Mouse (Mus musculus): ENCODE measurements around the gene Tsnax. TPM values are rescaled to one million over a fixed set of nuclear protein-coding genes. Genes with fewer than 3 reads are reported as not detected.

Gene Tsnax
- polyA plus RNA-seq, 1 experiment from 2014 or later: 60.6 TPM

- 84% methylated on average over 8 of the region's 8 CpGs for WGBS
- H3K36me3 ChIP-seq (ENCODE audit: insufficient read depth, low read length): peaks cover 22% of the 10 kb centered on the region; the same call in 1 of the 2 replicates
- no peak for DNase-seq (ENCODE audit: low spot score)
Measured at GRCm38 (mm10) chr8:125024085-125024484, 11.3 kb downstream of the Tsnax start.

DNA sequence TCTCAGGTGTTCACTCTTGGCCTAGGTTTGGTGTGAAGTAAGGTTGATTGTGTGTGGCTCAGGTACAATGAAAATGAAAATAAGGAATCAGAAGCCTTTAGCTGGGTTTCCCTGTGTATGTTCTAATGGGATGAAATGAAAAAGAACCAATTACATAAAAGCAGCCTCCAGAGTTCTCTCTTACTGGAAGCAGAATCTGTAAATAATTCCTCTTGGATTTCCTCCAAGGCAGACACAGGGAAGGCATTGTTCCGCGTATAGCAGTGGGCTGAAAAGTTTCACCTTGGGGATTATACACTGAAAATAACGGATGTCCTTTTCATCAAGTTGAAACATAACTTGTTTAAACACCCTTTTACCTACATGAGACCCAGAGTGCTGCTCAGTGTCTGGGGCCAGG lies 14.4 kb downstream of the Tsnax start:
- no peak for ATAC-seq
- Histone ChIP-seq H3K27me3 (replicated peaks; ENCODE audit: insufficient read depth, low read length) (no peaks in the 10 kb centered on the region), H3K27ac (ENCODE audit: low read length) (no peak overlapping the region), H3K4me1 (ENCODE audit: insufficient read depth, low read depth, low read length) (no peaks in the 10 kb centered on the region), H3K4me3 (ENCODE audit: low read depth, low read length) (no peak overlapping the region), H3K9ac (replicated peaks; ENCODE audit: low read depth) (no peak overlapping the region), H3K9me3 (ENCODE audit: low read length) (no peaks in the 10 kb centered on the region), H3K4me2 (replicated peaks; ENCODE audit: low read depth, low read length) (no peak overlapping the region), H3K36me3 (ENCODE audit: insufficient read depth, low read length) (peaks cover 41% of the 10 kb centered on the region; the same call in 1 of the 2 replicates)
- no peak for DNase-seq (ENCODE audit: low spot score)
- 45% methylated on average over 3 of the region's 3 CpGs for WGBS
- TF ChIP-seq CTCF (IDR thresholded peaks at IDR 0.05) (no peak), EP300 (IDR thresholded peaks at IDR 0.05) (no peak)

More at GRCm38 (mm10) chr8:125024085-125024484, 11.3 kb downstream of the Tsnax start:
- no peak overlapping the region for H3K27ac ChIP-seq (ENCODE audit: low read length)
- H3K4me3 ChIP-seq (ENCODE audit: low read depth, low read length): no peak overlapping the region
- no peaks in the 10 kb centered on the region for H3K4me1 ChIP-seq (ENCODE audit: insufficient read depth, low read depth, low read length)
- no peak overlapping the region for H3K9ac ChIP-seq (replicated peaks; ENCODE audit: low read depth)
- no peak overlapping the region for H3K4me2 ChIP-seq (replicated peaks; ENCODE audit: low read depth, low read length)
- no peak for ATAC-seq
- TF ChIP-seq EP300 (IDR thresholded peaks at IDR 0.05) (no peak), CTCF (IDR thresholded peaks at IDR 0.05) (no peak)
- no peaks in the 10 kb centered on the region for H3K27me3 ChIP-seq (replicated peaks; ENCODE audit: insufficient read depth, low read length)
- H3K9me3 ChIP-seq (ENCODE audit: low read length): no peaks in the 10 kb centered on the region

- no peaks in the 10 kb centered on the region for H3K9me3 ChIP-seq (ENCODE audit: low read length)
- no peak for TF ChIP-seq EP300 (IDR thresholded peaks at IDR 0.05)
- TF ChIP-seq CTCF (IDR thresholded peaks at IDR 0.05): no peak
- no peaks in the 10 kb centered on the region for H3K4me1 ChIP-seq (ENCODE audit: insufficient read depth, low read depth, low read length)
- peaks cover 41% of the 10 kb centered on the region; the same call in 1 of the 2 replicates for H3K36me3 ChIP-seq (ENCODE audit: insufficient read depth, low read length)
- no peak overlapping the region for H3K4me2 ChIP-seq (replicated peaks; ENCODE audit: low read depth, low read length)
- no peak overlapping the region for H3K4me3 ChIP-seq (ENCODE audit: low read depth, low read length)
- no peak overlapping the region for H3K9ac ChIP-seq (replicated peaks; ENCODE audit: low read depth)
- H3K27ac ChIP-seq (ENCODE audit: low read length): no peak overlapping the region
- H3K27me3 ChIP-seq (replicated peaks; ENCODE audit: insufficient read depth, low read length): no peaks in the 10 kb centered on the region
- WGBS: 93% methylated on average over 5 of the region's 5 CpGs
- DNase-seq (ENCODE audit: low spot score): no peak
- ATAC-seq: no peak
Measured at GRCm38 (mm10) chr8:125028841-125029240, 16.0 kb downstream of the Tsnax start.

GRCm38 (mm10) chr8:125031276-125031675 lies 18.5 kb downstream of the Tsnax start:
- no peak for DNase-seq (ENCODE audit: low spot score)
- TF ChIP-seq EP300 (IDR thresholded peaks at IDR 0.05) (no peak), CTCF (IDR thresholded peaks at IDR 0.05) (no peak)
- 66% methylated on average over 5 of the region's 5 CpGs for WGBS
- H3K4me2 ChIP-seq (replicated peaks; ENCODE audit: low read depth, low read length): no peak overlapping the region
- no peak overlapping the region for H3K4me3 ChIP-seq (ENCODE audit: low read depth, low read length)
- no peaks in the 10 kb centered on the region for H3K4me1 ChIP-seq (ENCODE audit: insufficient read depth, low read depth, low read length)
- no peaks in the 10 kb centered on the region for H3K9me3 ChIP-seq (ENCODE audit: low read length)
- no peaks in the 10 kb centered on the region for H3K27me3 ChIP-seq (replicated peaks; ENCODE audit: insufficient read depth, low read length)
- H3K36me3 ChIP-seq (ENCODE audit: insufficient read depth, low read length): peaks cover 29% of the 10 kb centered on the region; the same call in 1 of the 2 replicates
- ATAC-seq: no peak
- no peak overlapping the region for H3K27ac ChIP-seq (ENCODE audit: low read length)
- H3K9ac ChIP-seq (replicated peaks; ENCODE audit: low read depth): no peak overlapping the region

- Histone ChIP-seq H3K9ac (replicated peaks; ENCODE audit: low read depth) (no peak overlapping the region), H3K9me3 (ENCODE audit: low read length) (no peaks in the 10 kb centered on the region), H3K4me2 (replicated peaks; ENCODE audit: low read depth, low read length) (no peak overlapping the region), H3K4me3 (ENCODE audit: low read depth, low read length) (no peak overlapping the region), H3K36me3 (ENCODE audit: insufficient read depth, low read length) (peaks cover 13% of the 10 kb centered on the region; the same call in 1 of the 2 replicates), H3K27ac (ENCODE audit: low read length) (no peak overlapping the region), H3K27me3 (replicated peaks; ENCODE audit: insufficient read depth, low read length) (no peaks in the 10 kb centered on the region), H3K4me1 (ENCODE audit: insufficient read depth, low read depth, low read length) (no peaks in the 10 kb centered on the region)
- peak; percentile 67 for ATAC-seq
- TF ChIP-seq EP300 (IDR thresholded peaks at IDR 0.05) (no peak), CTCF (IDR thresholded peaks at IDR 0.05) (peak; percentile 88)
- 40% methylated on average over 8 of the region's 8 CpGs for WGBS
- peak; percentile 74 for DNase-seq (ENCODE audit: low spot score)
Measured at GRCm38 (mm10) chr8:125034669-125035068, 21.9 kb downstream of the Tsnax start.

DNA sequence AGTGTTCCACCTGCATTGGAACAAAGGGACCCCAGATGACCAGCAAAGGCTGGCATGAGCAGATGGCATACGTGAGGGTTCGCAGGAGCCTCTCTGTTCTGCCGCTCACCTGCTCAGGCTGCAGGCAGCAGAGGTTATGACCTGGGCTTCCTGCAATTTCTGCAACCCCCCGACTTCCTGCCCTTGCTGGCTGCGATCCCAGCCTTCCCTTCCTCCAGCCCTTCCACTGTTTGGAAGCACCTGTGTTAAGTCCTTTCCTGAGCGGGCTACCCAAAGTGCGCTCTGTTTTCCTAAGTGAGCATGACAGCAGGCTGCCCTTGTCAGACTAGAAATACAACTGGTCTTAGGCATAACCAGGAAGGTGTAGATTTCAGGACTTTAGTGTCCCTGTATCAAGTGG lies 24.3 kb downstream of the Tsnax start:
- Histone ChIP-seq H3K27ac (ENCODE audit: low read length) (no peak overlapping the region), H3K27me3 (replicated peaks; ENCODE audit: insufficient read depth, low read length) (no peaks in the 10 kb centered on the region), H3K36me3 (ENCODE audit: insufficient read depth, low read length) (no peaks in the 10 kb centered on the region), H3K4me2 (replicated peaks; ENCODE audit: low read depth, low read length) (no peak overlapping the region), H3K4me1 (ENCODE audit: insufficient read depth, low read depth, low read length) (no peaks in the 10 kb centered on the region), H3K4me3 (ENCODE audit: low read depth, low read length) (no peak overlapping the region), H3K9ac (replicated peaks; ENCODE audit: low read depth) (no peak overlapping the region), H3K9me3 (ENCODE audit: low read length) (no peaks in the 10 kb centered on the region)
- WGBS: 61% methylated on average over 7 of the region's 7 CpGs
- no peak for TF ChIP-seq CTCF (IDR thresholded peaks at IDR 0.05)
- no peak for TF ChIP-seq EP300 (IDR thresholded peaks at IDR 0.05)
- ATAC-seq (no peak), DNase-seq (ENCODE audit: low spot score) (no peak)

DNA sequence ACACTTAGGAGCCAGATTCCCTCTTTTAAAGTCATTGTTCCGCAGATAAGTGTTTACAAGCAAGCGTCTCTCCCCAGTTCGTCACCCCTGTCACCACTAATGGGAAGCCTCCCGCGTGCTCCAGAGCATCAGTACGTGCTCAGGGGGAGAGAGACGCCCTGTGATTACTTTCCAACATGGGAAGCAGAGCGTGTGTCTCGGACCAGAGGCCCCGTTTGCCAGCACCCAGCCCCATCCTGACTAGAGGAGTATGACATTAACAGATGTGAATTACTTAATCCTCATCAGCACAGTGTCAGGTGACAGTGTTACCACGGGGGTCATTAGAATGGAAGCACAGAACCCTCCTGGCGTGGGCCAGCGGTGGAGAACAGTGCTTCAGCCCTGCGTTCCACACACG lies 25.9 kb downstream of the Tsnax start:
- ATAC-seq (no peak), DNase-seq (ENCODE audit: low spot score) (no peak)
- Histone ChIP-seq H3K27ac (ENCODE audit: low read length) (no peak overlapping the region), H3K36me3 (ENCODE audit: insufficient read depth, low read length) (no peaks in the 10 kb centered on the region), H3K27me3 (replicated peaks; ENCODE audit: insufficient read depth, low read length) (no peaks in the 10 kb centered on the region), H3K4me3 (ENCODE audit: low read depth, low read length) (no peak overlapping the region), H3K9me3 (ENCODE audit: low read length) (no peaks in the 10 kb centered on the region), H3K4me1 (ENCODE audit: insufficient read depth, low read depth, low read length) (no peaks in the 10 kb centered on the region), H3K4me2 (replicated peaks; ENCODE audit: low read depth, low read length) (no peak overlapping the region), H3K9ac (replicated peaks; ENCODE audit: low read depth) (no peak overlapping the region)
- no peak for TF ChIP-seq EP300 (IDR thresholded peaks at IDR 0.05)
- no peak for TF ChIP-seq CTCF (IDR thresholded peaks at IDR 0.05)
- 73% methylated on average over 15 of the region's 15 CpGs for WGBS
